Mouse (Mus musculus) C2C12 (cell line): ENCODE data around the gene Frmd5. TPM values are rescaled to one million over a fixed set of nuclear protein-coding genes. Genes with fewer than 3 reads are reported as not detected.
"Not testable (repeated sequence)": the region's sequence is repeated elsewhere in the genome, so short reads cannot be mapped to it uniquely, and the experiment has no call there.

Experiments used
- H3K27me3 ChIP-seq: one replicate; pipeline ENCODE4 v1.6.1; 2011; ENCODE audit not compliant: control insufficient read depth, insufficient read depth, insufficient read length
- H3K36me3 ChIP-seq: one replicate; pipeline ENCODE4 v1.6.1; 2011; ENCODE audit not compliant: control insufficient read depth, insufficient read depth
- H3K4me3 ChIP-seq: one replicate; pipeline ENCODE4 v1.5.1; 2011; ENCODE audit warnings: mild to moderate bottlenecking, control low read depth; ENCODE audit not compliant: poor library complexity, insufficient read depth, severe bottlenecking
- H3K79me2 ChIP-seq: one replicate; pipeline ENCODE4 v1.6.1; 2011; ENCODE audit not compliant: control insufficient read depth, insufficient read depth
- H3K79me3 ChIP-seq: one replicate; pipeline ENCODE4 v1.6.1; 2011; ENCODE audit warnings: low read depth, control low read depth
- H3ac ChIP-seq: one replicate; pipeline ENCODE3; 2011; ENCODE audit warnings: low read depth; ENCODE audit not compliant: control insufficient read depth, insufficient read length
- CEBPB ChIP-seq: IDR thresholded peaks from one replicate; pipeline ENCODE4 v1.6.1; 2011; ENCODE audit warnings: low read depth, mild to moderate bottlenecking, control low read depth, moderate library complexity
- CTCF ChIP-seq: IDR thresholded peaks from one replicate; pipeline ENCODE4 v1.5.1; 2011; ENCODE audit not compliant: control insufficient read depth, insufficient read depth, insufficient read length
- FOSL1 ChIP-seq: IDR thresholded peaks from one replicate; pipeline ENCODE4 v1.8.0; 2011; ENCODE audit warnings: mild to moderate bottlenecking, low read length; ENCODE audit not compliant: poor library complexity, insufficient read depth, severe bottlenecking
- MAX ChIP-seq: IDR thresholded peaks from one replicate; pipeline ENCODE4 v1.6.1; 2011; ENCODE audit warnings: mild to moderate bottlenecking, control low read depth
- MYOD1 ChIP-seq: IDR thresholded peaks from one replicate; pipeline ENCODE4 v1.6.1; 2011; ENCODE audit warnings: low read depth; ENCODE audit not compliant: control insufficient read depth, insufficient read length
- MYOG ChIP-seq: IDR thresholded peaks from one replicate; pipeline ENCODE4 v1.6.1; 2011; ENCODE audit not compliant: control insufficient read depth, insufficient read length; ENCODE audit errors: extremely low read depth
- USF1 ChIP-seq: IDR thresholded peaks from one replicate; pipeline ENCODE4 v1.6.1; 2011; ENCODE audit warnings: low read depth, mild to moderate bottlenecking, control low read depth, moderate library complexity
- polyA plus RNA-seq: library from polyadenylated mRNA; unstranded; fragments of >200 nt; fragmentation: generic; extraction: Trizol; gene quantifications from one replicate; pipeline ENCODE4 v1.2.1, GENCODE M21; 2012; ENCODE audit warnings: missing spikeins

Frmd5 gene
- polyA plus RNA-seq, 1 experiment = 0.51 TPM

- Histone ChIP-seq H3K79me2 (no peaks in the 10 kb centered on the region), H3K4me3 (no peak overlapping the region), H3K79me3 (no peaks in the 10 kb centered on the region), H3K27me3 (no peaks in the 10 kb centered on the region), H3ac (no peak overlapping the region), H3K36me3 (no peaks in the 10 kb centered on the region)
- TF ChIP-seq FOSL1 (no peak), CEBPB (no peak), MYOD1 (no peak), MYOG (no peak), CTCF (no peak), USF1 (no peak), MAX (no peak)
These were observed 28.0 kb upstream of the Frmd5 start for GRCm38 (mm10) chr2:121834926-121835325.

GRCm38 (mm10) chr2:121832484-121832894, 25.6 kb upstream of the Frmd5 start:
- Histone ChIP-seq H3ac (no peak overlapping the region), H3K79me2 (no peaks in the 10 kb centered on the region), H3K79me3 (no peaks in the 10 kb centered on the region), H3K36me3 (no peaks in the 10 kb centered on the region), H3K27me3 (no peaks in the 10 kb centered on the region), H3K4me3 (no peak overlapping the region)
- TF ChIP-seq FOSL1 (no peak), MYOD1 (no peak), CEBPB (no peak), MYOG (no peak), CTCF (peak; percentile 47)

GRCm38 (mm10) chr2:121828411-121828810, 21.5 kb upstream of the Frmd5 start:
- no peak overlapping the region for H3K4me3 ChIP-seq
- H3K79me3 ChIP-seq = no peaks in the 10 kb centered on the region
- TF ChIP-seq CTCF (no peak), MYOD1 (no peak), FOSL1 (no peak), MAX (no peak), CEBPB (no peak), MYOG (no peak), USF1 (no peak)
- H3K79me2 ChIP-seq = no peaks in the 10 kb centered on the region
- H3K36me3 ChIP-seq = no peaks in the 10 kb centered on the region
- no peak overlapping the region for H3ac ChIP-seq
- H3K27me3 ChIP-seq = no peaks in the 10 kb centered on the region

- TF ChIP-seq MYOD1 (no peak), MYOG (no peak), CTCF (no peak), CEBPB (no peak)
- no peaks in the 10 kb centered on the region for H3K27me3 ChIP-seq
- H3K79me2 ChIP-seq = no peaks in the 10 kb centered on the region
- H3K79me3 ChIP-seq = no peaks in the 10 kb centered on the region
- H3ac ChIP-seq = no peak overlapping the region
- no peaks in the 10 kb centered on the region for H3K36me3 ChIP-seq
- no peak overlapping the region for H3K4me3 ChIP-seq
These were observed 19.3 kb upstream of the Frmd5 start for GRCm38 (mm10) chr2:121826189-121826588.

- Histone ChIP-seq H3K36me3 (no peaks in the 10 kb centered on the region), H3K79me2 (no peaks in the 10 kb centered on the region), H3K4me3 (no peak overlapping the region), H3K27me3 (no peaks in the 10 kb centered on the region), H3ac (no peak overlapping the region), H3K79me3 (no peaks in the 10 kb centered on the region)
- TF ChIP-seq FOSL1 (no peak), MYOG (no peak), MAX (no peak), CEBPB (no peak), MYOD1 (no peak), CTCF (no peak), USF1 (no peak)
These were observed 17.8 kb upstream of the Frmd5 start for GRCm38 (mm10) chr2:121824653-121825052.

- H3K27me3 ChIP-seq = peaks cover 4% of the 10 kb centered on the region
- H3ac ChIP-seq = no peak overlapping the region
- no peaks in the 10 kb centered on the region for H3K36me3 ChIP-seq
- no peak for TF ChIP-seq FOSL1
- TF ChIP-seq MYOG = no peak
- no peak for TF ChIP-seq MAX
- TF ChIP-seq CEBPB = no peak
- TF ChIP-seq CTCF = no peak
- no peak for TF ChIP-seq USF1
- no peak for TF ChIP-seq MYOD1
- no peak overlapping the region for H3K4me3 ChIP-seq
- no peaks in the 10 kb centered on the region for H3K79me3 ChIP-seq
- H3K79me2 ChIP-seq = no peaks in the 10 kb centered on the region
These were observed 14.9 kb upstream of the Frmd5 start for GRCm38 (mm10) chr2:121821787-121822186.

- H3ac ChIP-seq, H3K27me3 ChIP-seq, H3K36me3 ChIP-seq, H3K79me2 ChIP-seq, H3K79me3 ChIP-seq, H3K4me3 ChIP-seq: not testable (repeated sequence)
These were observed 4.0 kb upstream of the Frmd5 start for GRCm38 (mm10) chr2:121810876-121811275.
